Mouse (Mus musculus): ENCODE results near the gene Vwc2l. TPM values are rescaled to one million over a fixed set of nuclear protein-coding genes. Genes with fewer than 3 reads are reported as not detected.

The Vwc2l gene
- polyA plus RNA-seq, 1 experiment from 2014 or later: not detected

- no peak overlapping the region for H3K9ac ChIP-seq
- no peaks in the 10 kb centered on the region for H3K9me3 ChIP-seq
- no peaks in the 10 kb centered on the region for H3K27me3 ChIP-seq (replicated peaks)
- H3K27ac ChIP-seq (replicated peaks): no peak overlapping the region
- no peaks in the 10 kb centered on the region for H3K36me3 ChIP-seq
- 81% methylated on average over 4 of the region's 4 CpGs for WGBS
- H3K4me1 ChIP-seq: no peaks in the 10 kb centered on the region
- H3K4me2 ChIP-seq: no peak overlapping the region
- ATAC-seq (ENCODE audit: extremely low read depth, insufficient number of reproducible peaks, low FRiP score, low TSS enrichment): no peak
- no peak overlapping the region for H3K4me3 ChIP-seq
These were observed 185.7 kb downstream of the Vwc2l start for GRCm38 (mm10) chr1:70911235-70911634.

- H3K36me3 ChIP-seq: no peaks in the 10 kb centered on the region
- ATAC-seq (ENCODE audit: extremely low read depth, insufficient number of reproducible peaks, low FRiP score, low TSS enrichment): no peak
- H3K9me3 ChIP-seq: no peaks in the 10 kb centered on the region
- no peak overlapping the region for H3K9ac ChIP-seq
- H3K4me2 ChIP-seq: no peak overlapping the region
- WGBS: 60% methylated on average over 9 of the region's 9 CpGs
- no peak overlapping the region for H3K4me3 ChIP-seq
- H3K27ac ChIP-seq (replicated peaks): no peak overlapping the region
- no peaks in the 10 kb centered on the region for H3K4me1 ChIP-seq
- H3K27me3 ChIP-seq (replicated peaks): no peaks in the 10 kb centered on the region
These were observed 187.6 kb downstream of the Vwc2l start for GRCm38 (mm10) chr1:70913071-70913470.

- Histone ChIP-seq H3K4me1 (no peaks in the 10 kb centered on the region), H3K27me3 (replicated peaks) (no peaks in the 10 kb centered on the region), H3K9ac (no peak overlapping the region), H3K4me2 (no peak overlapping the region), H3K27ac (replicated peaks) (peak overlapping the region; percentile 24; the same call in 1 of the 2 replicates), H3K4me3 (no peak overlapping the region), H3K9me3 (no peaks in the 10 kb centered on the region), H3K36me3 (no peaks in the 10 kb centered on the region)
- ATAC-seq (ENCODE audit: extremely low read depth, insufficient number of reproducible peaks, low FRiP score, low TSS enrichment): 0 out of 2 replicates have a peak, but pooled peaks have one; percentile 25
- whole genome bisulfite sequencing: 62% methylated on average over 2 of the region's 2 CpGs
These were observed 192.9 kb downstream of the Vwc2l start for GRCm38 (mm10) chr1:70918173-70919036.

GRCm38 (mm10) chr1:70933016-70933415, 207.5 kb downstream of the Vwc2l start:
- H3K9ac ChIP-seq: no peak overlapping the region
- no peak overlapping the region for H3K4me2 ChIP-seq
- no peak overlapping the region for H3K4me3 ChIP-seq
- no peaks in the 10 kb centered on the region for H3K36me3 ChIP-seq
- 93% methylated on average over 4 of the region's 4 CpGs for WGBS
- H3K27me3 ChIP-seq (replicated peaks): no peaks in the 10 kb centered on the region
- H3K4me1 ChIP-seq: no peaks in the 10 kb centered on the region
- H3K27ac ChIP-seq (replicated peaks): no peak overlapping the region
- H3K9me3 ChIP-seq: no peaks in the 10 kb centered on the region
- no peak for ATAC-seq (ENCODE audit: extremely low read depth, insufficient number of reproducible peaks, low FRiP score, low TSS enrichment)
